Mouse (Mus musculus) adrenal gland, postnatal 10 days (tissue): ENCODE measurements around the gene Oas1g. TPM values are rescaled to one million over a fixed set of nuclear protein-coding genes. Genes with fewer than 3 reads are reported as not detected.
"Not testable (repeated sequence)": the region's sequence is repeated elsewhere in the genome, so short reads cannot be mapped to it uniquely, and the experiment has no call there.

ENCODE experiments used
- DNase-seq: peaks from one replicate; pipeline ENCODE4 v3.0.0; 2021; ENCODE audit warnings: mixed read lengths
- total RNA-seq, 2 experiments: library from RNA; stranded (reverse); gene quantifications; 2 replicates each; pipeline ENCODE4 v1.2.3; 2021

The Oas1g gene
- total RNA-seq, 2 experiments from 2014 or later: 0.21 TPM; not detected in 1

DNA sequence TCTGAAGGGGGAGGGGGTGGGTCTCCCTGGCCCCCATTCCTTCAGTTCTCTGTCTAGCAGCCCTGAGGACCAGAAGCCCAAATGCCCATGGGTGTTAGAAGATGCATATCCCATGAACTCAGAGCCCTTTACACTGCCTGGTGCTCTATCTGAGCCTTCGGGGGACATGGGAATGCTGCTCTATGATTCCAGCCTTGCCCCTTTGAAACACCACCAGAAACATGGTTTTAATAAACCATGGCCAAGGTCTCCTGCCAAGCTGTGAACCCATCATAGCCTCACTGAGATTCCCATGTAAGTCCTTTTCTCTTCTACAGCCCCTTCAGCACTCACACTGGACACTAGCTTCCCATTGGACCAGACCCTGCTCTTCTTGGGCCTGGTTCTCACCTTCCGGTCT lies 2.6 kb upstream of the Oas1g start:
- no peak for DNase-seq

- DNase-seq: not testable (repeated sequence)
These were observed 942 bp upstream of the Oas1g start for GRCm38 (mm10) chr5:120888294-120888815.

DNA sequence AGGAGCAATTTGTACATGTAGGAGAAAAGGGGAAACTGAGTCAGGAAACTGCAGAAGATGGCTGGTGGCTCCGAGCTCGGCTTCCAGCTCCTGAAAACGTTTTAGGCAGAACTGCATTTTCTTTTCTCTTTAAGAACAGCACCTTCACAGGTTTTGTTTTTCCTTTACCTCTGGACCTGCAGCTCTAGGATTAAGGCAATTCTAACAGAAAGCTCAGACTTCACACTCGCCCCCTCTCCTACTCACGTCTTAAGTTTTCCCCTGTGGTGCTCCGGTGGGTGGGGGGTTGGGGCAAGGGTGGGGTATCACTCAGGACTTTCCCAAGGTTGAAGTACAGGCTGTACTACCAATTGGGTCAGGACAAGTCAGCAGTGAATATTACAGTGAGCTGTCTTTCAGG lies 418 bp upstream of the Oas1g start:
- no peak for DNase-seq

GRCm38 (mm10) chr5:120881681-120882080 lies 5.7 kb downstream of the Oas1g start:
- DNase-seq: not testable (repeated sequence)

DNA sequence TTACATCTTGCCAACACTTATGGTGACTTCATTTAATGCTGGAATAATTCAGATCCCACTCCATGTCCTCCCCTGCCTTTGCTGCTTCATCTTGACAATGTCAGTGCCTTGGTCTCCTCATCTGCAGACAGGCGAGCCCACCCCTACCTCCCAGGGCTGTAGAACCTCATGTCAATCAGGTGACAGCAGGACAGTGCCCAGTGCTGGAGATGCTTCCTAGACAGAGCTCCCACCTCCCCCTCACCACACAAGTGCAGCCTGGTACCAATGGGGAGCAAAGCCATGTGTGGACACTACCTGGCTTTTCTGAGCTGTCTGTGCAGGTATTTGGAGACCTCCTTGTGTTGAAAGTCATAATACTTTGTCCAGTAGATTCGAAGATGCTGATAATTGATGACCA lies 8.6 kb downstream of the Oas1g start:
- DNase-seq: not testable (repeated sequence)

DNA sequence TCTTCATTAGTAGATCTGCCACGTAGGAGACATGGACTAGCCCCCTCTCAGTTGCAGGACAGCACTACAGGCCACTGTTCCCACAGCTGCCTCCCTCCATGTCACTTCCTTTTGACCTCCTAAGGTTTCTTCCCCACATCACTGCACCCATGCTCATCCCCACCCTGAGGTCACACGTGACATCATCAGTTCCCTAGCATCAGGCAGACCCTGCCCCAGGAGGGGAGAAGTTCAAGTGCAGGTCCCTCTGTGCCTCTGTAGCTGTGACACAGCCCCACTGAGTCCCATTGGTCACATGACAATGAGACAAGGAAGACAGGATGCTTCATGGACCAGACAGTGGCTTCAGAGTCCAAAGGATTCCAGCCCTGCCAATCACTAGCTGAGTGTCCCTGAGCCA lies 10.0 kb downstream of the Oas1g start:
- DNase-seq: not testable (repeated sequence)

DNA sequence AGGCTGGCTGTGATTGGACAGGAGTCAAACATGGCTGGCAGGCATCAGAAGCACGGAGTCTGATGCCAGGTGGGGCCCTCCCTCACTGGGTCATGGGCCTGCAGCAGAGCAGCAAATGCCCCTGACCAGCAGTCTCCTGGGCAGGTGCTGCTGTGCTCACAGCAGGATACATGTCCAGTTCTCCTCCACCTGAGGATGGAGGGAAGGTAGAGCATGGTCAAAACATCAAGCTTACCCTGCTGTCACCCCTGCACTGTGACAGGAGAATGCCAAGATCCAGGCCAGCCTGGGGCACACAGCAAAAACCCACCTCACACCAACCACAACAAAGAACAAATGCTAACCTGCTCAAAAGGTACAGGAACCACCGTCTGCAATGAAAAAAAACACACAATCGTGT lies 10.6 kb downstream of the Oas1g start:
- DNase-seq: not testable (repeated sequence)

- DNase-seq: no peak
These were observed 15.9 kb downstream of the Oas1g start for GRCm38 (mm10) chr5:120871469-120871868.

DNA sequence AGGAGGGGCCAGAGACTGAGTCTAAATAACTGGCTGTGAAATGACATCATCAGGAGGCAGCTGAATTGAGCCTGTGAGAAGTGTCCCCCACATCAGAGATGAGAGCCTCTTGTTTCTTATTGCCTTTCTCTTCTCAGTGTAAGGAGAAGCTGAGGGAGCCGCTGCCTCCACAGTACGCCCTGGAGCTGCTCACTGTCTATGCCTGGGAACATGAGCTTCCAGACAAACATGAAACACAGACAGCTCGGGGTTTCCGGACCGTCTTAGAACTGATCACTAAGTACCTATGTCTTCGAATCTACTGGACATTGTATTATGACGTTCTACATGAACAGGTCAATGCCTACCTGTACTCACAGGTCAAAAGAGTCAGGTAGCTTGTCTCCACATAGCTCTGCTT lies 16.6 kb downstream of the Oas1g start:
- no peak for DNase-seq

DNA sequence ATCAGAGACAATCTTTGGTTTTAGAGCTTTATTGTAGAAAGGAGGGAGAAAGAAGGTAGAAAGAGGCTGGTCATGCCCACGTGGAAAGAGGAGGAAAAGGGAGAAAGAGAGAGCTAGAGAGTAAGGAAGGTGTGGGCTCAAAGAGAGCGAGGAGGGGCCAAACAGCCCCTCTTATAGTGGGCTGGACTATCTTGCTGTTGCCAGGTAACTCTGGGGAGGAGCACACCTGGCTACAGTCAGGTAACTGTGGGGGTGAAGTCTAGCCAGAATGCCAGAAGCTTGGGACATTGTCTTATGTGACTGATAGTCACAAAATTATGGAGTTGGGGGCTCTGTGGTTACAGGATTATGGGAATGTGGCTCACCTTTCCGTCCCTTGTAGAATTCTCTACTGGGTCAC lies 17.3 kb downstream of the Oas1g start:
- no peak for DNase-seq

DNA sequence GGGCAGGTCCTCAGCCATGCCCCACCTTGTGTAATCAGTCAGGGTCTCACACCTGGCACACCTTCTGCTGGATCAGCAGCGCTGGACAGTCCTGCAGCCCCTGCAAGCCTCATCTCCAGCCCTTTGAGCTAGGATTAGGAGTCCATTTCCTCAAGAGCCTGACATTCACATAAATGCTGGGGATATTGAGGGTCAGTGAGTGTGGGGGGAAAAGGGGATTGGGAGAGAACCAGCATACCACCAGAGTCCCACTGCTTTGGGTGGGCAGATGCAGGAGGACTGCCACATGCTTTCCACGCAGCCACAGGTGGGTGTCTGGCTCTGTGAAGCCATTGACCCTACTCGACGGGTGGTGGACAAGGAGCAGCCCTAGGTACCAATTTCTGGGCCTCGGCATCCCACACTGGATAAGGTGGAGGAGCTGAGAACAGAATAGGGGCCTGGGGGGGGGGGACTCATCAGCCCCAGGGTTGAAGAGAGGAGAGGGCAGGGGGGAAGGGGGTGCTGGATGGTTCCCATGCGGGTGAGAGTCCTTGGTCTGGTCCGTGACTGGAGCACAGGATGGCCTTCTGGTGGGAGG lies 17.9 kb downstream of the Oas1g start:
- no peak for DNase-seq

DNA sequence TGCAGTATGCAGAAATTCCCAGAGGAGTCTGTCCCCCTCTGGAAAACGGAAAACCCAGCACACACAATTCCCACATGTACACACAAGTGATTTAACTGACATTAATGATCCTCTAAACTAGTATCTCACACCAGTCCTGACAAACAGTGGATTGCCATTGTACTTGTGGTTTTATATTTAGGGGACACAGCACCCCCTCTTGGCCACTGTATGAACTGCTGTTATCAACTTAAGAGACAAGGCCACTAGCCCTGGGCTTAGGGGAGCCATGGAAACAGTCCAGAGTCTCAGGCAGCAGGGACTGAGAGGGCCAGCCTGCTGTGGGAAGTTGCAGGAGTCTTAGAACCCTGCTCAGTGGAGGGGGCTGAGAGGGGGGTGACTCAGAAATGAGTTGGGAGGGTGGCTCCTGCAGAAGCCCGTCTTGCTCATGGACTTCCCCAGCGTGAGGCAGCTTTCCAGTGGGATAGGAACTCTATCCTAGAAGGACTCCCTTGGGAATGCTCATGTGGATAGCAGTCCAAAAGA lies 22.0 kb downstream of the Oas1g start:
- DNase-seq: no peak

- no peak for DNase-seq
These were observed 26.3 kb downstream of the Oas1g start, which contains the start of gene Oas1h for GRCm38 (mm10) chr5:120861121-120861520. Oas1h (plus strand) TSS chr5:120861421.

DNA sequence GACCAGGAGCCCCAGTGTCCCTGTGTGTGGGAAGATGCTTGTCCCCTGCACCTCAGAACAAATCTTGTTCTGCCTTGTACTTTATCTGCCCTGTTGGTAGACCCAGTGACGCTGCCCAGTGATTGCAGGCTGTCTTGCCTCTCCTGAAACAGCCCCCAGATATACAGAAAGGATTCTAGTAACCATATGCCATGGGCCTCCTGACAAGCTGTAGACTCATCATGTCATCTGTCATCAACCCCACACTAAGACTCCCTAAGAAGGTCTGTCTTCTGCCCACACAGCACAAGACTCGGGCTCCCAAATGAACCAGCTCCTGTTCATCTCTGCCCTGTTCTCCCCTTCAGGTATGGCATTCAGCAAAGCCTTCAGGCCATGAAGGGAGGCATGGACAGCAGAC lies 28.2 kb downstream of the Oas1g start:
- no peak for DNase-seq

GRCm38 (mm10) chr5:120849601-120850136 lies 37.7 kb downstream of the Oas1g start:
- peak; percentile 58 for DNase-seq

DNA sequence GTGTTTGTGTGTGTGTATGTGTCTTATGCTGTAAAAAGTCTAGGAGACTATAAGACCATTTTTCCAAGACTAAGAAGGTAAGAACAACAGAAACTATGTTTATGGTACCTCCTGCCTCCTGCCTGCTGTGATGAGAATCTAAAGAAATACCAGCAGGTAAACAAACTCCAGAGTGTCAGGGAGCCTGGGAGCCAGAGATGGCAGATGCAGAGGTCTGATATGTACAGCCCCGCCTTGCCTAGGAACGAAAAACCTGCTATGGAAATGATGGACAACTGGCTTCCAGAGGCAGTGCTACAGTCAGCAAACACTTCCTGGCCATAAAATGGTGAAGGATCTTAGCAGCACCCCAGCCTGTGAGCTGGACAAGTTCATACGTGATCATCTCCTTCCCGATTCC lies 40.3 kb downstream of the Oas1g start, which contains the start of gene Oas1f:
Gene Oas1f, plus strand, starts transcription at position 301 of the 400 bp plus-strand sequence.
- DNase-seq: no peak

DNA sequence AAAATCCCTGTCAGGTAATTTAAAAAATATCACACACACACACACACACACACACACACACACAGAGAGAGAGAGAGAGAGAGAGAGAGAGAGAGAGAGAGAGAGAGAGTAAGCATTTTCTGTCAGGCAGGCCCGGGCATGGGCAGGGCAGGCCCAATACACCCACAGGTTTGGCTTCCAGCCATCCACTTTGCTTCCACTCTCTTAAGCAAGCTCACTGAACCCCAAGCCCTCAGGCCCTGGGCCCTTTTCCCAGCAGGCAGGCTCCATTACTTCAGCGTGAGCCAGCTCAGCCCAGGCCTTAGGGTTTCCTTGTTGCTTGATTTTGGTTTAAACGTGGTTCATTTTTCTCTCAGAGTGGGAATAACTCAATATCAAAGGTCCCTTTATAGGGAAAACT lies 42.7 kb downstream of the Oas1g start:
- DNase-seq: peak; percentile 58

DNA sequence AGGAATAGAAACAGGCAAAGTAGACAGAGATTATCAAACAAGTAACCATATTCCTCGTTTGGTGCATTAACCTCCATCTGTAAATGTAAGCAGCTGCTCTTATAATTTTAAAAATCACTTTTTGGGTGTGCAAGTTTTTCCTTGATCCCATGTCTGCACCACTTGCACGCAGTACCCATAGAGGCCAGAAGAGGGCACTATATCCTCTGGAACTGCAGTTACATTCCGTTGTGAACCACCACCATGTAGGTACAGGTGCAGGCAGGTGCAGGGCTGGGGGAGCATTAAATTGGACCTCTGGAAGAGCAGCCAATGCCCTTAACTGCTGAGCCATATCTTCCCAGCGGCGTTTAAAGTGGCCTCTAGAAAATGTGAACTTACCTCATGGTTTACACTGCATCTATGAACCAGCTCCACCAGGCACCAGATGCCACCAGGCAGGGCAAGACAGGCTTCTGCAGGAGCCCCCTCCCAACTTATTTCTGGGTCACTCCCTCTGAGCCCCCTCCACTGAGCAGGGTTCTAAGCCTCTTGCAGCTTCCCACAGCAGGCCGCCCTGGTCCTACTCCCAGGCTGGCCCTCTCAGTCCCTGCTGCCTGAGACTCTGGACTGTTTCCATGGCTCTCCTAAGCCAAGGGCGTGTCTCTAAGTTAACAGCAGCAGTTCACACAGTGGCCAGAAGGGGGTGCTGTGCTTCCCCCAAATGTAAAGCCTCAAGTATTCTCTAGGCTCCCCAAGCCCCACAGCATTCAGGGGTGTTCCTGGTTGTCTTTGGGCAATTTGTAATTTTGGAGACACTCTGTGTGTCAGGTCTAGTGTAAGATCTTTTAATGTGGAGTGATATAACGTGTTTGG lies 50.5 kb downstream of the Oas1g start:
- peak; percentile 66 for DNase-seq

DNA sequence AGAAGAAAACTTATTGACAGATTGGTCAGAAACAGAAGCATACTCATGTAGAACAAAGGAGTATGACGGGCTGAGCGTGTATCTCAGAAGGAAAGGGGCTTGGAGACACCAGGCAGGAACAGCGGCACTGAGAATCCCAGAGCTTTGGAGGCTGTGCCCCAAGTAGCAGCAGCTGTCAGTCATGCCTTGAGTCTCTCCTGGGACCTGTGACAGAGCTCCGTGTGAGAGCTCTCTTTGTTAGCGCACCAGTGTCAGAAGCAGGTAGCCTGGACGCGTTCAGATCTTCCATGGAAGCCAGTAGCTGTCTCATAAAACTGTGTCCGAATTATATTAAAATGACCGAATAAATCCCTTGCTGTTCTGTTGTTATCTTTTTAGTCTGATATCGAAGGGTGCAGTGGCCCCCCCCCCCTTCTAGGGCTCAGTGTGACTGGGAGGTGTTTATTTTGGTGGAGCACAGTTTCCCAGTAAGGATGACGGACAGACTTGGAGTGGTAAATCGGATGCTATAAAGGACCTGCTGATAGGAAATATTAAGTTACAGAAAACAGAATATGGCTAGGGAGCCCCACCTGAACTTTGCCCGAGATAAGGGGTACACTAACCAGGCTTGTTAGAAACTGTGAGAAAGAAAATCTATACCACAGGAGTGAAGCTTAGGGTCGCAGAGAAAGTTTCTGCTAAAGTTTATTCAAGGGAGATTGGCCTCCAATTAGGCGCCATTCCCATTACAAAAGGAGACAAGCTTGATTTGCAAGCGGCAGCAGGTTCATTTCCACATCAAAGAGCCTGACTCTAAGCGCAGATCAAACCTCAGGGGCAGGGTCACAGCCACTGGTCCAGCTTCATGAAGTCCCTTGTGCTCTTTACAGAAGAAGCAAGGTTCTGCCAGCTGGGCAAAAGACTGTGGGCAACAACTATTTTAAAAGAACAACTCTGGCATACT lies 53.8 kb downstream of the Oas1g start:
- no peak for DNase-seq

GRCm38 (mm10) chr5:120831031-120831430 lies 56.4 kb downstream of the Oas1g start:
- no peak for DNase-seq
